Mouse (Mus musculus): ENCODE measurements around the gene Tnpo3.
"Not testable (repeated sequence)": the region's sequence is repeated elsewhere in the genome, so short reads cannot be mapped to it uniquely, and the experiment has no call there.

Gene Tnpo3

GRCm38 (mm10) chr6:29620840-29621543, 11.3 kb upstream of the Tnpo3 start:
- no peak for DNase-seq

GRCm38 (mm10) chr6:29620176-29620575, 10.5 kb upstream of the Tnpo3 start:
- peak; percentile 6 for DNase-seq

GRCm38 (mm10) chr6:29610020-29610640, 443 bp upstream of the Tnpo3 start:
- not testable (repeated sequence) for DNase-seq

- DNase-seq: no peak
Observed at GRCm38 (mm10) chr6:29600188-29600587, 9.5 kb downstream of the Tnpo3 start.

DNA sequence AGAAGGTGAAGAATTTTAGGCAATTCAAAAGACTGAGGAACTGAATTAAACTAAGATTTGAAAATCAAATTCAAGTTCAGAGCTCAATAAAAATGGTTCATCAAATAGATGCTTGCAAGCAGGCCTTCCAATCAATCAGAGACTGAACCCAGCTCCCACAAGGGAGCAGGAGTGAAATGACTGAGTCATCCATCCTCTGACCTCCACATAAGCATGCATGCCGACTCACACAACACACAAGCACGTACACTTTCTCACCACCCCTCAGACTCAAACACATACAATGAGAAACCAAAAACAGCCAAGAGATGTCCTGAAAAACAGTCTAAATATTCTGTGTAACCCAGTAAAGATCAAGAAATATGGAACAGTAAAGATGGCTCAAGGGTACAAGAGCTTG, 14.0 kb downstream of the Tnpo3 start:
- no peak for DNase-seq

GRCm38 (mm10) chr6:29581202-29581601, 28.5 kb downstream of the Tnpo3 start:
- DNase-seq: no peak

GRCm38 (mm10) chr6:29580770-29581169, 28.9 kb downstream of the Tnpo3 start:
- no peak for DNase-seq

GRCm38 (mm10) chr6:29576388-29576787, 33.3 kb downstream of the Tnpo3 start:
- not testable (repeated sequence) for DNase-seq

DNA sequence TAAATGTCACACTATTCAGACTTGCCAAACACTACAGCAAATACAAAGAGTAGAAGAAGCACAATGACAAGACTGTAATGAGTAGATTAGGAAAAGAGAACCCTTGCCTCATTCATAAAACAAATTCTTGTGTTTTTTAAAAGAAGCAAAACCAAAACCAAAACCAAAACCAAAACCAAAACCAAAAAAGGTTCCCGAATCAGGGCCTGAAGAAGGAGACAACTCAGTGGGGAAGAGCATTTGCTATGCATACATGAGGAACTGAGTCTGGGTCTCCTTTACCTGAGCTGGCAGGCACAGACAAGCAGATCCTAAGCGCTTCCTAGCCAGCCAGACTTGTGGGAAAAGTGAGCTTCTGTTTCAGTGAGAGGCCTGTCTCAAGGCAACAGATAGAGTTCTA, 52.6 kb downstream of the Tnpo3 start:
- no peak for DNase-seq

- no peak for DNase-seq
Observed at GRCm38 (mm10) chr6:29552526-29552925, 57.2 kb downstream of the Tnpo3 start.

GRCm38 (mm10) chr6:29548086-29548485, 61.6 kb downstream of the Tnpo3 start:
- DNase-seq: no peak

- DNase-seq: no peak
Observed at GRCm38 (mm10) chr6:29547582-29547981, 62.1 kb downstream of the Tnpo3 start.

GRCm38 (mm10) chr6:29545611-29546010, 64.1 kb downstream of the Tnpo3 start:
- DNase-seq: no peak

DNA sequence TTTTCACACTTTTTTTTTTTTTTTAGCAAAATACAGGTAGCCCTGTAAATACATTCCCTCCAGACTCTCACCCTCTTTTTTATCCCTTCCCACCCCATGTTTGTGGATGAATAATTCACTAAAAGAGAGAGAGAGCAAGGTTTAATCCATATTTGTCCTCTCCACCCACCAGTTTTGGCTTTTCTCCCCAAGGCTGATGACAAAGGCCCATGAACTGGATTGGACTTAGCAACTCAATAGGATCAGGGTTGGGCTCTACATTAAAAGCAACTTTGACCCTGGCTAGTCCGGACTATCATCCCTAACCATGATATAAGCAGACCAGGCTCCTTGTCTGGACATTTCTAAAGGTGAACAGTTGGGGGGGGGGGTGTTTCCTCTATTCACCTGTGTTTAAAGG, 68.7 kb downstream of the Tnpo3 start:
- no peak for DNase-seq

DNA sequence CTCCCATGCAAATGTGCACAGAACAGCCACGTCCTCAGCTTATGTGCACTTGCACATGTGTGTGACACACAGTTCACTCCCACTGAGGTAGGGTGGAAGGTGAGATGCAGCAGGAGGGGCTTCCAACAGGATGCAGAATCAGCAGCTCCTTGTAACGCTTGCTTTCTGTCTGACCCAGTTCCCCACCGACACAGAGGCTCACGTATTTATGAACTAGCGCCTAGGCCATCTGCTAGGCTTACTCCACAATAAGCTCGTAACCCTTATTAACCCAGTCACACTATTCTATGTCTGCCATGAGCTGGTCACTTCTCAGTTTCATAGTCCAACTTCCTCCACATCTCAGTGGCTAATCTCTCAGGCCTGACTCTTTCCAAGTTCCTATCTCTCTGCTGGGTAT, 69.5 kb downstream of the Tnpo3 start:
- DNase-seq: no peak

GRCm38 (mm10) chr6:29539502-29539901, 70.2 kb downstream of the Tnpo3 start:
- no peak for DNase-seq

- no peak for DNase-seq
Observed at GRCm38 (mm10) chr6:29537221-29537620, 72.5 kb downstream of the Tnpo3 start.

DNA sequence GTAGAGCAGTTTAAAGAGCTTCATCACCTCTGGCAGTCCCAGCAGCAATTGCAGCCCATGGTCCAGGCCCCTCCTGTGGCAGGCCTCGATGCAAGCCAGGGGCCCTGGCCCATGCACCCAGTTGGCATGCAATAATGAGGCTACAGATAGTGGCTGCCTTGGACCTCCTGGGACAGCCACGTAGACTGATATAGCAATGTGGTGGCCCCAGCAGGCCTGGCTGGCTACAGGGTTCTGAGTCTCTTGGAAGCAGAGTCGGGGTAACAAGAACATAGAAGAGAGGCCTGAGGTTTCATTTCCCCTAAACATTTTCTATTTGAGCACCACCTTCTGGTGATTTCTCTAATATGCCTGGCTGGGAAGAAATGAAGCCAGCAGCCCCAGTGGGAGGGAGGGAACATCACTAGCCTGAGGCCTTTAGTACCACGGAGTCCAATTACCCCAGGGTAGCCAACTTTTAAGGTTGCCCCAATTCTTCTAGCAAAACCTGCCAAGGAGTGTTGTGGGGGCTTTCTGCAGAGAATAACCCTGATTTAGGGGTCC, 73.0 kb downstream of the Tnpo3 start:
- DNase-seq: no peak

GRCm38 (mm10) chr6:29535316-29535715, 74.4 kb downstream of the Tnpo3 start:
- DNase-seq: peak; percentile 80

- no peak for DNase-seq
Observed at GRCm38 (mm10) chr6:29530050-29530449, 79.6 kb downstream of the Tnpo3 start.

DNA sequence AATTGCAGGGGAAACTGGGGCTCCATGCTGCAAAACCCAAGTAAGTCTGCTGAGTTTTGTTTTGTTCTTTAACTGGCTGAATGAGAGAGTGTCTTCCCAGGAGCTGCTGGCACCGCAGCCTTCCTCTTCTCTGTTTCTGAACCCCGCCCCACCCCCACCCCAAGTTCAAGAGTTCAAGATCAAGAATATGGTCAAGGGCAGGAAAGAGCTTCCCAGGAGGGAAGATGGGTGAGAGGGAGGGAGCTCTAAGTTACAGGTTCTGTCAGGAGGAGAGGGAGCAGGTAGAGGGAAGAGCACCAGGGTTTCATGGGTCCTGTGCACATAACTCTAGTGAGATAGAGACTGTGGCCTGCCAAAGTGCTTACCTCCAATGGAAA, 80.3 kb downstream of the Tnpo3 start:
- no peak for DNase-seq

GRCm38 (mm10) chr6:29528561-29529443, 80.9 kb downstream of the Tnpo3 start:
- no peak for DNase-seq

- DNase-seq: no peak
Observed at GRCm38 (mm10) chr6:29528165-29528505, 81.6 kb downstream of the Tnpo3 start.

All from kidney, postnatal 14 days (tissue).